Mouse (Mus musculus) kidney, adult 2 months (tissue): ENCODE measurements at regions not wholly inside any gene's neighbourhood (a gene's known extent, or its start where the extent isn't known, plus 50 kb on each side); places are given as distances from the start of the nearest gene placed in this dataset.

Experiments used
- CTCF ChIP-seq: fragments of 200-500 bp; conservative IDR thresholded peaks from 2 replicates; pipeline ENCODE4 v1.5.1; 2011; ENCODE audit warnings: low read depth, mild to moderate bottlenecking, control low read depth, low read length, moderate library complexity, mixed read lengths; ENCODE audit not compliant: insufficient read depth, insufficient read length
- POLR2A ChIP-seq: fragments of 200-500 bp; IDR thresholded peaks from one replicate; pipeline ENCODE4 v1.6.1; 2011; ENCODE audit warnings: low read depth, low read length, control low read depth

- TF ChIP-seq CTCF (peak; percentile 53), POLR2A (no peak)
These were observed 60.6 kb upstream of the Irx6 start for GRCm38 (mm10) chr8:92613486-92613885.
